Mouse (Mus musculus): ENCODE measurements around the gene 1110008L16Rik.

- TF ChIP-seq EP300 (optimal IDR thresholded peaks at IDR 0.05) (no peak), CTCF (IDR thresholded peaks at IDR 0.05; ENCODE audit: low read depth) (no peak)
Observed at GRCm38 (mm10) chr12:55384826-55385225, 85.4 kb downstream of the 1110008L16Rik start.
